Mouse (Mus musculus): Measurements from ENCODE around the gene Kmt2c.

DNA sequence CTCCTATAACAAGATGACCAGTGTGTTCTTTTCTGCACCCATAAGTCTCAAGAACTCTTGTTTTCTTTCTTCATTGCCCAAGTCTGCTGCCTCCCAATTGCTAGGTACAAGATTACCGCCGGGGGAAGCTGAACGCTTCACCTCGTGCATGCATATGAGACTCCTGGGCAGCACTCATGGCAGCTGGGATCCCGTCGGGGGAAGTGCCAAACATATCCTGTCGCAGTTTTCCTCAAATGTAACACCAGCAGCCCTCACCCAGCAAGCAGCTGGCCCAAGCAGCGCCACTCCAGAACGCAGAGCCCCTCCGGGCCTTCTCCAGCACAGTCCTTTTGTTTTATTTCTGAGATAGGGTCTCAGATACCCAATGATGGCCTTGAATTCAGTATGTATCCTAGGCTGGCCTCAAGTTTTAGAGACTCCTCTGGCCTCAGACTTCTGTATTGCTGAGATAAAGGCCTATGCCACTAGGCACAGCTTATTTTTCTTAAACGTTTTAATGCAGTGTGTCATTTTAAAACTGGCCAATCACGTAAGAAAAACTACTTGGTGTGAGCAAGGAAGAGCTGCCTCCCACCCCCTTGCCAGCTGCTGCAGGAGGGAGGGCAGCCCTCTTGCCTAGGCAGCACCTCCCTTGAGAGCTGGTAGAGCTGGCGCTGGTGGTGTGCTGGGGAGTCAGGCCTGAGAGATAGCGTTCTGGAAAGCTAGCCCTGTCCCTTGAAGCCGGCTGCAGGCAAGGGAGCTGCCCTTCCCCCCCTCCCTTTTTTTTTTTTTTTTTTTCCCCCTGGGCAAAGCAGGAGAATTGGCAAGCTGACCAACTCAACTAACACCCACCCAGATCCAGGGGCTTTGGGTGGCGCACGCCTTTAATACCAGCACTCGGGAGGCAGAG is 33.9 kb upstream of the Kmt2c start:
- TF ChIP-seq HCFC1 (IDR thresholded peaks at IDR 0.05; ENCODE audit: borderline replicate concordance, insufficient read depth, low read length) (no peak), CHD2 (IDR thresholded peaks at IDR 0.05; ENCODE audit: low read depth, low read length) (no peak), MAFK (IDR thresholded peaks at IDR 0.05; ENCODE audit: insufficient read depth, low read depth, low read length) (no peak), ZC3H11A (IDR thresholded peaks at IDR 0.05; ENCODE audit: borderline replicate concordance, low read depth, low read length) (no peak), ZNF384 (IDR thresholded peaks at IDR 0.05; ENCODE audit: low read depth, low read length) (peak; percentile 55; the same call in 1 of the 2 replicates)

All from ES-E14 (cell line).